Mouse (Mus musculus): Measurements from ENCODE around the gene Ubac1.
A peak's percentile ranks its signal among the peaks of the same experiment; 100 is the strongest.

Gene Ubac1

DNA sequence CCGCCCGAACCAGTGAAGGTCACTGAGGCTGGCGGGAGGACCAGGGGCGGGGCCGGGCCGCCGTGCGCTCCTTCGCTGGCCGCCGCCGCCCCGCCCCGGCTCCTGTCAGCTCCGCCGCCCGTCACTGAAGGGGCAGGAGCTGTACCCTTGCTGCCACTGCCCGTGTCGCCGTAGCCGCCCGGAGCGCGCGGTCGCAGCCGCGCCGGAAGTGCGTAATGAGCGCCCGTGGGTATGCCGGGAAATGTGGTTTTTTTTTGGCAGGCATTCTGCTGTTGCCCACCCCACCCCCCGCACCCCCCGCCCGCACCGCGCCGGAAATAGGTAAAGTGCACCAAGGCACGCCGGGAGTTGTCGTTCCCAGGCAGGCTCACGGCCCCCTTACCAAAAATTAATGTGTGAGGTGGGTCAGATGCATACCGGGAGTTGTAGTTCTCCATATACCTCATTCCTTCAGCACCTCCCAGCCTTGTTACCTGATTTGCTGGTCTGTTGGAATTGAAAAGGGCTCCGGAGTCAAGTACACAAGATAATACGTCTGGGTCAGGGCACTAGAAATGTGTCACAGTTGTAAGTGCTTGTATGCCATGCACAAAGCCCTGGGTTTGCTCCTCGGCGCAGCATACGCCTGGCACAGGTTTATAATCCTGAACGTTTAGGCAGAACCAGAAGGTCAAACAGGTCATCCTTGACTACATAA lies at the start of gene Ubac1:
Ubac1 (minus strand) TSS at position 187 of the 697 bp plus-strand sequence.
- peak; percentile 91 for DNase-seq

DNA sequence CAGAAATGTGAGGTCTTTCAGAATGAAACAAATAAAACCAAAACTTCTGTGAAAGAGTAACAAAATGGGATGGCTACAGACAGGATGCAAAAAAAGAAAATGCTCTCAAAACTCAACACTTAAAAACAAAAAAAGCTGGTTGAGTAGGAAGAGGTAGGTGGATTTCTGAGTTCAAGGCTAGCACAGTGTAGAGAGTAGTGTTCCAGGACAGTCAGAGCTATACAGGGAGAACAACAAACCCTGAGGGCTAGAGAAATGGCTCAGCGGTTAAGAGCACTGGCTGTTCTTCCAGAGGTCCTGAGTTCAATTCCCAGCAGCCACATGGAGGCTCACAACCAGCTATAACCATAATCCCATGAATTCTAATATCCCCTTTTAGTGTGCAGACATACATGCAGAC lies 47.0 kb upstream of the Ubac1 start:
- DNase-seq, result no peak

DNA sequence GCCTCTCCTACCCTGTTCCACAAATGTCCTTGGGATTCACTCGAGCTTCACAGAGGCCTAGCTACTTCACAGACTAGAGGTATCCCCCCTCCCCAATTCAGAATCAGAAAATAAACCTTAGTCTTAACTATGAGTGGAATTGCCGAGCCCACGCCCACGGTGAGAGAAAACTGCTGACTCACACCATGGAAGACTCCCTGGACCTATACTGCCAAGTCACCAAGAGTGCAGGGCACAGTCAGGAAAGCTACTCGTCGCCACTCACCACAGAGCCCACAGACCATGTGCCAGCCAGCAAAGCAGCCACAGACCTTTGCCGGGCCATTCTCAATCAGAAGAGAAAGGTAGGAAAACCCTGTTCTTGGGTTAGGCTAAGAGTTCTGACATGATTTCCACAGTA lies 46.6 kb upstream of the Ubac1 start:
- DNase-seq, result no peak

DNA sequence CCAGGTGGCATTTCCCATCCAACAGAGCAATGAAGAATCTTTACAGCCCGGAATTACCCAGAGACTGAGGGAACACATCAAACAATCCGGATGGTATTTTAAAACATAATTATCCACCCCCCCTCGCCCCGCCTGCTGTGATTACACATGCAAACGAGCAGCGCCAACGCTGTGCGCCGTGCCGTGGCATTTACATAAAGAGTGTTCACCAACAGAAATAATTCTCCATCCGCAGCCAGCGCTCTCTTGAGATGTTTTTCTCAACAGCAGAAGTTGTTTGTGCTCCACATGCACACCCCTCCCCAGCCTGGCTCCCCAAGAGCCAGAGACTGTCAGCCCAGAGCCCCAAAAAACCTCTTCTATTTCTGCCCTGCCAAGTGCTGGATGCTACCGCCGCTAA lies 45.0 kb upstream of the Ubac1 start:
- no peak for DNase-seq

DNA sequence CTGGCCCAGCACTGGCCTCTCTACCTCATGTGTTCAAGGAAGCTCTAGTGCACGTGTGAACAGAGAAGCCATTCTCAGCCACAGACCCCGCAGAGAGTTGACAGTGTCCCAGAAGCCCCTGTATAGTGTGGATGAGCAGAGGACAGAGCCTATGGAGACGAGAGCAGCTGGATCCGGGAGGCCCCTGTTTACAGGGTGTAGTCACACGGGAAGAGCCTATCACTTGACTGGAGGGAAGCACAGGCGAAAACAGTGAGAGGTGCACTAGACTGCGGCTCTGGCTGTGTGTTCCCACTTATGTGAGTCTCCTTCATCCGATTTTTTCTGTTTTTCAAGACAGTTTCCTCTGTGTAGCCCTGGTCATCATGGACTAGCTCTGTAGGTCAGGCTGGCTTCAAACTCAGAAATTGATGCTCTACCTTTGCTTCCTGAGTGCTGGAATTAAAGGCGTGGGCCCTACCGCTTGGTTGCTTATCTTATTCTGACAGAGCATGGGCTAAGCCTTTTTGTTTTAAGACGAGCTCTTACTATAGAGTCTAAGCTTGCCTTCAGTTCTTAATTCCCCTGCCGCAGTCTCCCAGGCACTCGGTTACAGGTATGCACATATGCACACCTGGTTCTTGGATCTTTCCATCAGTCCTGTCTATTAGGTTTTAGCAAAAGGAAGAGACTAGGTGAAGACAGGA lies 41.3 kb upstream of the Ubac1 start:
- DNase-seq, result no peak

DNA sequence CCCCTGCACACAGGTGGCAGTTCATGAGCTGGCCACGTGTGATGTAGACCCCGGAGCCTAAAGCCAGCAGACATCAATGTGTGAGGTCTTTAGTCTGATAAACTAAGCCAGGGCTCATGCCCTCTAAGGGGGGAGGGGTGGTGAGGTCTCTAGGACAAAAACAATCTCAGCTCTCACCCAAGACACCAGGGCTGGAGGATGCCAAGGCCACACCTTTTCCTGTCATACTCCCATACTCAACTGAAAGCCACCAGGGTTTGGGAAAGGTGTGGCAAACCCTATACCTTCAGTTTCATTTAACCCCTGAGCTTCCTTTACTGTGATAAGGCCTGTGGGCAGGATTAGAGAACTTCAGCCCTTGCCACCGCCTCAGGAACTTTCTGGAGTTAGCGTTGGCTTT lies 40.7 kb upstream of the Ubac1 start:
- no peak for DNase-seq

DNA sequence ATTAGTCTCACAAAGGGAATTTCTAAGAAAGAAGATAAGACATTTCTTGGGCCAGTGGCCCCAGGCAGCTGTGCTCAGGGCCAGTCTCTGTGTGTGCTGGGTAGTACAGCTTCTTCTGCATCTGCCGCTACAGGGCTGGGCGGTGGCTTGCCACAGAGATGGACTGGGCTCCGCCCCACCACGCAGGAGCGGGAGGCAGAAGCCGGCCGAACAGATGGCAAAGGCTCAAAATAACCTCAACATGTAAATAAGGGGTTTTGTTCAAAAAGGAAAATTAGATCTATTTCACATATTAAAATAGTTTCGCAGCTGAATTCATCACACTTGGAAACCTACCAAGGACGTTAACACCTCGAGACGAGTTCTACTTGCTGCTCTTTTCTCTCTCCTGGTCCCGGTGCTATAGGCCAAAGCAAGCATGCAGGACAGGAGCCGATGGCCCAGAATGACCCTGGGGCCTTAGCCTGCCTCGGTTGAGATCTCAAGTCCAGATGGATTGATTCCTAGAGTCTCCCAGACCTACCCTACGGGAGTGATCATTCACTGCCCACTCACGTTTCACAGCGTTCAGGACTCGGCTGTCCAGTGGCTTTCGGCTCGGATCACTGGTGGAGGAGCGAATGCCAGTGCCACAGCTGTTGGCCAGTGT lies 39.6 kb upstream of the Ubac1 start:
- DNase-seq, result no peak

DNA sequence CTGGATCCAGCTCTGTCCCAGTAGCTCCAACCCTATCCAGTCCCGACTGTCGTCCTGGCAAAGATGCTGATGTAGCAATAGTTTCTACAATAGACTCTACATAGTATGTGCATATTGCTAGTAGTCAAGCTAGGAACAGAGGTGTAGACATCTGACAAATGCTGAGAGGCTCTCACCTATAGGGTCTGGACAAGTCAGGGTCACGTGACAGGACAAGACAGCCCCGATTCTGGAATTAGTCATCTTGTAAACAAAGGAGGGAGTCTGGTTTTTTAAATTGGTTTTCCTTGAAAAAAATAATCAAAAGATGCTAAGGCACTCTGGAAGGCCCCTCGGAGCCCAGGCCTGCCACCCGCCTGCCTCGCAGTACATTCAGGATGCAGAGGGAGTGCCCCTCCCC lies 35.5 kb upstream of the Ubac1 start:
- DNase-seq, result no peak

DNA sequence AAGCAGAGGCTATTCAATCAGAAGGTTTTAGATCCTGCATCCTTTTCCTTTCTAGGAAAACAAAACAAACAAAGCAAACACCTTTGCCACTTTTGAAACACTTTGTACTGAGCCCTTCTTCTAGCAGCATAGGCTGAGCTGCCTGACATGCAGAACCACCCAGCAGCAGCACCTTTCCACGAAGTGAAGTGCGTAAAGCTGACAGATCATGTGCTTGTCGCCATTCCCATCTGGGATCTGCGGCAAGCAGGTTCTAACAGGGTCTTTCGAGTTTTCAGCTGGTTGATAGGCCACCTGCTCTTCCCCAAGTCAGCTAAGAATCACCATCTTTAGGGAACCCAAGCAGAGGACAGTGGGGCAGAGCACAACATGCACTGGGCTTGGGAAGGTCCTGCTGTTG lies 34.7 kb upstream of the Ubac1 start:
- no peak for DNase-seq

DNA sequence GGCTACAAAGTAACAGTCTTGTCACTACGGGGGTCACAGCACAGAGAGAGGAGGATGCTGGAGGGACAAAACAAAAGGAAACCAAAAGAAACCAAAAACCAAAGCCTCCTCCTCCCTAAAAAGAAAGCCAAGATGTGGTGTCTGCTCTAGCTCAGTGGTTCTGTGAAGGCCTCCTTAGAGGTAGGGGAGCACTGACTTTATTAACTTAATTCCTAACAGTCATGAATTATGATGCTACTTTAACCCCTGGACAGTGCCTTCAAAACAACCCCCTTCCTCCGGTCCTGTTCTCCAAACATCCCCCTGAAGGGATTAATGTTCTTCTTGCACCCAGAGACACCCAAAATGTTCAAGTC lies 34.2 kb upstream of the Ubac1 start:
- no peak for DNase-seq

DNA sequence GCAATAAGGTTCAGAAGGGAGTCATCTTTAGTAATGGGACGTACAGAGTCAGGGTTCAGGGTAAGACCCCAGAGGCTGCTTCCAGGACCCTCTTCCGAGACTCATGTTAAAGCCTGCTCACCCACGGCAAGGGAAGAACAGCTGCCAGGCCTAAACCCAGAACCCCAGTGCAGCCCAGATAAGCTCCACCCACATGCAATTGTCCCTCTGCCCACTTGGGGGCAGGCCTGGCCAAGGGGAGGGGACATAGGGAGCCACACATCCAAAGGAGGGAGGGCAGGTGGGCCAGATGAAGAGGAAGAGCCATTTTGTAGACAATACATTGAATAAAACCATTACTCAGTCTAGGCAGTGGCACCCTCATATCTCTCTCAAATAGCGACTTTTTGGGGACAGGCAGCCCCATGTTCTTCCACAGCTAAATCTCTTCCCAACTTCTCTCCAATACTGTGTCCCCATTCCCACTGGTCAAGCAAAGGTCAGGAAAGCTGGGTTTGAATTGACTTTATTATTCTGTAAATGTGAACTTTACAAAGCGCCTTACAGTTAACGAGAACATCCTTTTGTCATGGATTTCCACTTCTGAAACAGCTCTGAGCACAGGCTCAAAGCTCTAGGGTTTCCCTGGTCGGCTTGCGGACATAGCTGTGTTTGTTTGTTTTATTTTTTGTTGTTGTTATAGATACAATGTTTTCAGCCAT lies 33.6 kb upstream of the Ubac1 start:
- DNase-seq, result peak; percentile 59

DNA sequence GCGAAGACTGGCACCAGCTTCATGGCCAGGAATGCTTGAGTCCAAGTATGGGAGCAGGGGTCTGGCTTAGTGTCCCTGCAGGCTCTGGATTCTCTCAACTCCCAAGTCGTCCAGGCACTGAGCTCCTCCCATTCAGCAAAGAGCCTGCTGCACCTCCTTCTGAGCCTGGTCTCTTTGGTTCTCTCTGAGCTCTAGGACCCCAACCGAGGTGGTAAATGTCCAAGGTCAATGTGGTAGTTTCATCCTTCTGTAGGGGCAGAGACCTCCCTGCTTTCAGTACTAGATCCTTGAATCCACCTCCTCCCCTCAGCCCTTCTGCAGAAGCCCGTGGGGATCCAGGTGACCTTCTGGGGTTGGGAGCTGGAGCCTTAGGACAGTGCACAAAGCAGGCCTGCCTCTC lies 31.3 kb upstream of the Ubac1 start:
- DNase-seq, result no peak

DNA sequence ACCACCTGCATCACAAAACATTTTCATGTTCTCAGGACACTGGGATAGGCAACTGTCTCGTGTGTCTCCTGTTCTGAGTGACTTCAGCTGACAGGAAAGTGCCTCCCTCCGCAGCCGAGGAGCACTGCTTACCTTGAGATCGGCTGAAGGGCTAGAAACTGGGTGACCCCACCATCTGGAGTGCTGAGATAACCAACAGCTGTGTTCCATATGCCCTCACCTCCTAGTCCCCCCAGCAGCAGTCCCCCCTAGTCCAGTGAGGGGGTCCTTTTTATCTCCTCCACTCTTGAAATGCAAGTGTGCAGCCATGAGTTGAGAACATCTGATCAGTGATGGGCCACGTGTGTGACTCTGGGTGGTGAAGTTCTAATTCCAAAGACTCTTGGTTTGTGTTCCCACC lies 27.3 kb upstream of the Ubac1 start:
- DNase-seq, result no peak

DNA sequence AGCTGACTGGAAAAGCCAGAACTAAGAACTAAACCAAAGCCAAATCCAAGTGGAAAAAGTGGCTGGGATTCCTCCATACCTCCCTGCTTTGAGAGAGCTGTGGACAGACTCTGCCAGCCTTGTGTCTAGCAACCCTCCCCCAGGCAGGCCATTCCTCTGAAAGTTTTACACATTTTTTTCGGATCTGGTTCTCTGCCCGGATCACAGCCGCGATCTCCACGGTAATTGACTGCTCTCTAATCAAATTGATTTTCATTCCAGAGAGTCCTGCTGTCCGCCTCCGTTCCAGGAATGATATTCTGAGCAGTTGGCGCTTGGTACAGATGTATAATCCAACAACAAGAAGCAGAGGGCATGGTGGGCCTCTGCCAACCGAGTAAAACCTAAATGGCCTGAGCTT lies 22.7 kb upstream of the Ubac1 start:
- DNase-seq, result no peak

DNA sequence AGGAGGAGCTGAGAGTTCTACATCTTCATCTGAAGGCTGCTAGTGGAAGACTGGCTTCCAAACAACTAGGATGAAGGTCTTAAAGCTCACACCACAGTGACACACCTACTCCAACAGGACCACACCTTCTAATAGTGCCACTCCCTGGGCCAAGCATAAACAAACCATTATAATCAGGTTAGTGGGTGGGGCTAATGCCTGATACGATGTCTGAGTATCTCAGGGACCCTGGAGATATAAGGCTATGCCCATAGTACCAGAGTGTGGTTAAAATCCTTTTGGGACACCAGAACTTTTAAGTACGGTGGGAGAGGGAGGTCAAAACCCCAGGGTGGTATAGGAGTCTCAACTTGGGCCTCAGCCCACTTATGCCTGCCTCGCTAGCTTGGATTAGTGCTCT lies 21.1 kb upstream of the Ubac1 start:
- no peak for DNase-seq

DNA sequence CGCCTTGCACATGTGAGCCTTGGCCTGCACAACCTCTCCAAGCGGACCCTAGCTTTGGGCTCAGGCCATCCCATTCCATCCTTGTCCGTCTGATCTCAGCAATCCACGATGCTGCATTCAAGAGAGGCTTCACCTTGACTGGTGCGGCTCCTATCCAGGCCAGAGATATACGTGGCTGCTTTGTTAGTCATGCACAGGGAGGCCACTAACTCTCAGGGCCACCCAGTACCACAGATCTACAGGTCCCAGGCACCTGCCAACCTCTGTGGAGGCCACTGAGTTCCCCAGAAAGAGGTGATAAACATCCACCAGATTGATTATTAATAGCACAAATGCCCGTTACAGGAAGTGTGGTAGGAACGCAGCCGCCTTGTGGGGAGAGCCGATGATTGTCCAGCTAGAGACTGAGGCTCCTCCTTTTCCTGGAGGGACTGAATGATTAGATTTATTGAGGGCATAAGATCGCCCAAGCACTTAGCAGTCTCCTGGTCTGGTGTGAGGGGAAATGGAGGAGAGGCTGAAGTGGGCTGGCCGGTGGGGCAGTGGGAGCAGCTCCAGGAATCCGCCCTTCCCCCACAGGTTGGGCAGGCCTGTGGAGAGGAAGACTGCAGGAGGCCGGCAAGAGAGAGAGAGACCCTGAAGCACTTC lies 19.7 kb upstream of the Ubac1 start:
- DNase-seq, result no peak

DNA sequence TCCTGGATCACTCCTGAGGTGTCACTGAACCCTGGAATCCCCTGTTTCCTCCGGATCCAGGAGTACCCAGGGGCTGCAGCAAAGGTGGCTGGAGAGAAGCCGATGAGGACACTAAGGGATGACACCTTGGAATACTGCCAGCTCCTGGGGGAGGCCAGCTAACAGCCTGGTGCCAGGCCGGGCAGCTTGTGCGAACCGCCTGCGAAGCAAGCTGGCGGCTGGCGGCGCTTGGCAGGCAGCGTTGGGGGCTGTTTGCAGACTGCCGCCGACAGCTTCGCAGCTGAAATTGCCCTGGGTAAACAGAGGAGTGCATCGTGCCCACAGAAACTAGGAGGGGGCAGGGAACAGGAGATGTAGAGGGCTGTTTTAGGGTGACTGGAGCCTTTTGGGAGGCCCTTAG lies 18.4 kb upstream of the Ubac1 start:
- no peak for DNase-seq

DNA sequence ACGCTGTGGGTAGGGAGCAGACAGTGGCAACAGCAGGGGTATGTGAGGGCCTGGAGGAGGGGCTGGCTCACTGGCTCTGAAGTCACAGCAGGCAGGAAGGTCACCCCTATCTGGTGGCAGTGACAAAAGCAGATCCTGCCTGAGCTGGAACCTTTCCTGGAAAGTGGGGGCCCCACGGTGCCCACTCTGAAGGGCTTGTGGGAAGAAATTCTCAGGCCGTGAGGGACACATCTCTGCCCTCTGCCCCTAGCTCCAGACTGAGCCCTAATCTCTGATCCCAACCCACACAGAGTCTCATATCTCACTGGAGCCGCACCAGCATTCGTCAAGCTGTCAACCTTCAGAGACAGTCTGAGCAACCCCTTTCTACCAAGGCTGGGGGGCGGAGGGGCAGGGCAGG lies 15.8 kb upstream of the Ubac1 start:
- no peak for DNase-seq

DNA sequence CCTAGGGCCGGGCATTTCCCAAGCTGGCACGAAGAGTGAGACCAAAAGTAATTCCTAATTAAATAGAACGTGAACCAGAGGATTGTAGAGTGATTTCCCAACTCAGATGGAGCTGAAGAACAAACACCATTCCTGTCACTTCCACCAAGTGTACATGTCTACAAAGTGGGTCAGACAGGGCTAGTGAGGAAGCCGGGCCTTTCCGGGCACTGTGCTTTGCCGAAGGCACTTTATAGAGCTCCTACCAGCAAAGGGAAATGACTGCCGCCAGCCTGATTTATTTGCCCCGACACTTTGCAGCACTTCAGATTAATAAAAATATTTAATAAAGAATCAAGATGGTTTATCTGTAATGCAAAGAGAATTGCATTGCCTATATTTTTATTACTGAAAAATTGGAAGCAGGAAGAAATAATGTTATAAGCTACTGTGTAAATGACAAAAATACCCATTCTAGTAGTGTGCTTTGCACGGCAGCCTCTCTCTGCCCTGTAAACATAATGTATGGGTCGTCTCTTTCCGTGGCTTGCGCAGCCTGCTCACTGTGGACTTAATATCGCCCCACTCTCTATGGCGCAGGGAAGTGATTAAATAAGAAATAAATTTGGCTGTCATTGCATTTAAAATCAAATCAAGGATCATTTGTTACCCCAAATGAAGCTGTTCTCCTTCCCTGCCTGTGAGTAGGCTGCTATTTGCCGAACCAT lies 12.9 kb upstream of the Ubac1 start:
- DNase-seq, result no peak

DNA sequence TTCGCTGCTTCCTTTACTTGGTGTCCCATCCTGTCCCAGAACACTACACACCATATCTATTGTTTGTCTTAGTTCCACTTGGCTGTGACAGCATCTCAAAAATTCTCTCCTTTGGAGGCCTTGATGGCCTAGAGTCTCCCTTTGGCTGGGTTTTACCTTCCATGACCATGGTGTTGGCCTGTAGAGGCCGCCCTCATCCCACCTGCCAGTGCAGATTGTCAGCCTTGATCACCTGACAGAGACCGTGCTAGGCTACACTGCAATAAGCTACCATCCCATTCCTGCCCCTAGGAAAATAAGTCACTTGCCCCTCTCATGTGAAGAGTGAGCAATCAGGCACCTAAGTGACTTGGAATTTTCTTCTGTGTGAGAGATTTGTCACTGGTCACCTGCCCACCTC lies 8.7 kb upstream of the Ubac1 start:
- DNase-seq, result no peak

DNA sequence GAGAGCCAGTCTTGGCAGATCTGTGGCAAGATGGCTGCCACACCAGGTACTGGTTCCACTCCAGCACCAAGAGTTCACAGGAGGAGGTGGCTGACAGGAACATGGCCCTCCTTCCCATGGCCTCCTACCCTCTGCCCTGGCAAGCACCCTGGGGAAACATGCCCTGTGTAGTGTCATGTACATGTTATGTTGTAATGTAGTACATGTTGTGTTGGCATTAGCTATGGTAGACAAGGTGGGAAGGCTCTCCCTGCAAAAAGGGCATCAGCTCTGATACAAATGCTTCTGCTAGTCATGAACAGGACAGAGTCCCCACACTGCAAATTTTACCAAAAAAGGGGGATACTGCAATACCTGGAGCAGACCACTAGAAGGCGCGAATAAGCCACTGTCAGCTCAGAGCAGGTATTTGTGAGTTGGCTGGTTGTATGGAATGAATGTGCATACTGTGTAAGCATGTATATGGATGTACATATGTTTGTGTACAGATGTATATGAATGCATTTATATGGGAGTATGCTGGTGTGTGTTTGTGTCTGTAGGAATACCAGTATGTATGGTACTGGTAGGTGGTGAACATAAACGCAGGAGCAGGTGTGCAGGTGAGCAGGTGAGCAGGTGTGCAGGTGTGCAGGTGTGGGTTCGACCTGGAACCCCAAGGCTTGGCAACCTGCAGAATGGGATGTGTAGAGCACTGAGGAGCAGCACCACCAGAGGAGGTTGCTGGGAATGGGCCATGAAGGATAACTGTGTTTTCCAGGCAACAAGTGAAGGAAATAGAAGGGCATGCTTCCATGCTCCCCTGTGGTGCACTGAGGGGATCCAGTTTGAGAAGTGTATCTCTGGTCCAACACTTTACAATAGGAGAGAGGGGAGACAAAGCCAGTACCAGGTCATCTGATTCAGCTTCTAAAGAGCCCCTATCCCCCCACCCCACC lies 2.9 kb upstream of the Ubac1 start:
- DNase-seq, result peak; percentile 51

DNA sequence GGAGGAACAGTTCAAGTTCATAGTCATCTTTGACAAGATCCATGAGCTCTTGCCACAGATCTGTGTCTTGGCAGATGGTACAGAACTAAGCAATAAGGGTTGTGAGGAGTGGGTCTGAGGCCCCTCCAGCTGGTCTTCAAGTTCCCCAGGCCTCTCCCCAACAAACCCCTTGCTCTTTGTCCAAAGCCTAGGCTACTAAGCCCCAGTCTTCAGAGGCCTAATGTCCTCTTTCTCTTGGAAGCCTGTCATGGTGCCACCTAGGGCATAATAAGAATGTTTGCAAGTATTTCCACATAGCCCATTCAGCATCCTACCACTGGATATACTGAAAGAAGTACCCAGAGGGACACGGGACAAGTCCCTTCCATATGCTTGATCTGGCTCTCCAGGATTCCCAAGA lies 1.1 kb upstream of the Ubac1 start:
- DNase-seq, result no peak
